In genomic region chr10:7864184-7864583, GRCm38 (mm10) we compare ENCODE assay signal across 22 mouse cellular contexts. TPM values are rescaled to one million over a fixed set of nuclear protein-coding genes. Genes with fewer than 3 reads are reported as not detected.
A peak's percentile ranks its signal among the peaks of the same experiment; 100 is the strongest.
DNase-seq lines count a peak whose midpoint lies in the region; ATAC-seq and TF ChIP-seq lines count a peak whose summit lies in the region.
"Had no signal": no experiment of that assay in that cellular context is flagged by ENCODE, and none has a peak within 500 bp of the region (broad histone marks: within the 10 kb centered on the region; RNA-seq: fewer than 3 reads in every experiment).

No protein-coding gene starts in this region.

- H3K36me3 ChIP-seq in limb, embryonic 11.5 days (ENCODE audit: control insufficient read depth, insufficient read depth, low read length): no peaks in the 10 kb centered on the region
- no peaks in the 10 kb centered on the region for H3K36me3 ChIP-seq in limb, embryonic 10.5 days
- no peaks in the 10 kb centered on the region for H3K36me3 ChIP-seq in stomach, postnatal 0 days (ENCODE audit: control insufficient read depth, insufficient read depth, low read length)
- H3K36me3 ChIP-seq: embryonic facial prominence, embryonic 12.5 days; G1E; heart, embryonic 15.5 days; midbrain, embryonic 13.5 days; neural tube, embryonic 15.5 days had no signal

- no peak overlapping the region for H3K27ac ChIP-seq in limb, embryonic 11.5 days (replicated peaks; ENCODE audit: low read depth, low read length)
- no peak overlapping the region for H3K27ac ChIP-seq in limb, embryonic 10.5 days
- no peak overlapping the region for H3K27ac ChIP-seq in stomach, postnatal 0 days (replicated peaks)
- H3K27ac ChIP-seq: embryonic facial prominence, embryonic 12.5 days; heart, embryonic 15.5 days; hindbrain, embryonic 14.5 days; midbrain, embryonic 13.5 days; neural tube, embryonic 15.5 days had no signal

- no peak; the same call in 1 of the 2 replicates for ATAC-seq in limb, embryonic 11.5 days (ENCODE audit: insufficient number of reproducible peaks, low FRiP score, low TSS enrichment, low read depth)
- 0 out of 2 replicates have a peak, but pooled peaks have one; percentile 29 for ATAC-seq in stomach, postnatal 0 days (ENCODE audit: low FRiP score, low TSS enrichment)
- ATAC-seq: midbrain, embryonic 13.5 days had no signal

- peak; percentile 39 for DNase-seq in gastrocnemius, adult 18-20 months (ENCODE audit: low spot score)
- no peak for DNase-seq in gastrocnemius, postnatal 36 days
- peak; percentile 14 for DNase-seq in limb, embryonic 11.5 days (ENCODE audit: low spot score)
- no peak for DNase-seq in limb, embryonic 10.5 days (ENCODE audit: low spot score)
- peak; percentile 9 to 44 for DNase-seq in spleen, postnatal 4 days (ENCODE audit: low spot score in 2 of 2)
- DNase-seq in spleen, adult 12 weeks (ENCODE audit: low spot score): no peak
- no peak for DNase-seq in stomach, postnatal 0 days (ENCODE audit: low spot score)
- no peak for DNase-seq in left cerebral cortex, adult 9 months (ENCODE audit: low spot score in 2 of 2)
- DNase-seq: adrenal gland, postnatal 25 days; cerebellum, adult 2 months; kidney, adult 11 months; kidney, postnatal 14 days; layer of hippocampus, adult 9-11 months; liver; thymus, postnatal 4 days had no signal

- H3K4me3 ChIP-seq in limb, embryonic 11.5 days (ENCODE audit: low read depth, low read length): no peak overlapping the region
- H3K4me3 ChIP-seq in limb, embryonic 10.5 days: no peak overlapping the region
- no peak overlapping the region for H3K4me3 ChIP-seq in stomach, postnatal 0 days (ENCODE audit: low read depth, low read length)
- H3K4me3 ChIP-seq: embryonic facial prominence, embryonic 12.5 days; heart, embryonic 15.5 days; midbrain, embryonic 13.5 days; myocyte; neural tube, embryonic 15.5 days had no signal

- no peak overlapping the region for H3K9ac ChIP-seq in limb, embryonic 11.5 days (ENCODE audit: low read length)
- no peak overlapping the region for H3K9ac ChIP-seq in stomach, postnatal 0 days (ENCODE audit: low read length)
- H3K9ac ChIP-seq: embryonic facial prominence, embryonic 12.5 days; heart, embryonic 15.5 days; hindbrain, embryonic 14.5 days; midbrain, embryonic 13.5 days; neural tube, embryonic 15.5 days had no signal

- H3K4me1 ChIP-seq in limb, embryonic 11.5 days (ENCODE audit: control insufficient read depth, insufficient read depth, low read length): peaks cover 2% of the 10 kb centered on the region
- peaks cover 9% of the 10 kb centered on the region for H3K4me1 ChIP-seq in limb, embryonic 10.5 days
- H3K4me1 ChIP-seq in stomach, postnatal 0 days (replicated peaks; ENCODE audit: control insufficient read depth, insufficient read depth): no peaks in the 10 kb centered on the region
- H3K4me1 ChIP-seq: embryonic facial prominence, embryonic 12.5 days had no signal

- no peaks in the 10 kb centered on the region for H3K9me3 ChIP-seq in limb, embryonic 11.5 days (ENCODE audit: control insufficient read depth, low read length)
- no peaks in the 10 kb centered on the region for H3K9me3 ChIP-seq in limb, embryonic 10.5 days (replicated peaks)
- H3K9me3 ChIP-seq in stomach, postnatal 0 days (ENCODE audit: control insufficient read depth, low read length): no peaks in the 10 kb centered on the region
- H3K9me3 ChIP-seq: embryonic facial prominence, embryonic 12.5 days; G1E; heart, embryonic 15.5 days; midbrain, embryonic 13.5 days; neural tube, embryonic 15.5 days had no signal

- H3K4me2 ChIP-seq in limb, embryonic 11.5 days (ENCODE audit: low read depth, severe bottlenecking): no peak overlapping the region
- H3K4me2 ChIP-seq in stomach, postnatal 0 days (replicated peaks; ENCODE audit: low read depth): no peak overlapping the region; the same call in 1 of the 2 replicates
- H3K4me2 ChIP-seq: embryonic facial prominence, embryonic 12.5 days; heart, embryonic 15.5 days; hindbrain, embryonic 14.5 days; midbrain, embryonic 13.5 days; neural tube, embryonic 15.5 days had no signal

- TF ChIP-seq EP300 in stomach, postnatal 0 days (optimal IDR thresholded peaks at IDR 0.05): no peak

- TF ChIP-seq CTCF in stomach, postnatal 0 days (IDR thresholded peaks at IDR 0.05; ENCODE audit: low read depth): no peak

- 80% methylated on average over 6 of the region's 6 CpGs for WGBS in limb, embryonic 11.5 days
- 82% methylated on average over 6 of the region's 6 CpGs for WGBS in limb, embryonic 10.5 days
- 51% methylated on average over 6 of the region's 6 CpGs for WGBS in stomach, postnatal 0 days

- peaks cover 21% of the 10 kb centered on the region for H3K27me3 ChIP-seq in limb, embryonic 11.5 days (ENCODE audit: control insufficient read depth, insufficient read depth, low read length)
- H3K27me3 ChIP-seq in limb, embryonic 10.5 days (ENCODE audit: low read depth, poor library complexity, severe bottlenecking): peaks cover 32% of the 10 kb centered on the region
- no peaks in the 10 kb centered on the region for H3K27me3 ChIP-seq in stomach, postnatal 0 days (ENCODE audit: control insufficient read depth, insufficient read depth, low read length)

- intact Hi-C loops in gastrocnemius, postnatal 36 days (cut with DNase I): no loop called here

RNA-seq across cellular contexts. Expression of gene Zc3h12d, which starts 31.9 kb away (rescaled TPM):
- under 1 TPM in 1 of 2 experiments, not detected in 1; 0.11 TPM for total RNA-seq in gastrocnemius, adult 18-20 months (2021)
- under 1 TPM; 0.05 to 0.12 TPM for total RNA-seq in gastrocnemius, postnatal 36 days (2021)
- polyA plus RNA-seq in limb, embryonic 11.5 days (2014; fragmentation: Nextera tagmentation; extraction: Ambion mirVana): 0.07 TPM in 2 replicates
- polyA plus RNA-seq in limb, embryonic 10.5 days (2016; fragmentation: Nextera tagmentation; extraction: Ambion mirVana): not detected in 2 replicates
- polyA plus RNA-seq in stomach, postnatal 0 days (2015; fragmentation: Nextera tagmentation; extraction: Ambion mirVana): 0.17 and 0.28 TPM in 2 replicates
- polyA plus RNA-seq: G1E, myocyte had no signal

Comparison
In these comparisons a context has a peak if more than half of its experiments do, and no peak if none do; other contexts are left out.
1. DNase-seq: peak in gastrocnemius, adult 18-20 months (single experiment), limb, embryonic 11.5 days (single experiment) and spleen, postnatal 4 days (2 of 2); none in gastrocnemius, postnatal 36 days (0 of 2), limb, embryonic 10.5 days (single experiment), spleen, adult 12 weeks (single experiment), stomach, postnatal 0 days (single experiment) and left cerebral cortex, adult 9 months (0 of 2).